Mouse (Mus musculus) right cerebral cortex, adult 18-20 months (tissue): ENCODE measurements around the gene Olfr267.

Source experiments
- DNase-seq: peaks from one replicate; pipeline ENCODE4 v3.0.0; 2022; ENCODE audit warnings: mixed read lengths

Gene Olfr267

DNA sequence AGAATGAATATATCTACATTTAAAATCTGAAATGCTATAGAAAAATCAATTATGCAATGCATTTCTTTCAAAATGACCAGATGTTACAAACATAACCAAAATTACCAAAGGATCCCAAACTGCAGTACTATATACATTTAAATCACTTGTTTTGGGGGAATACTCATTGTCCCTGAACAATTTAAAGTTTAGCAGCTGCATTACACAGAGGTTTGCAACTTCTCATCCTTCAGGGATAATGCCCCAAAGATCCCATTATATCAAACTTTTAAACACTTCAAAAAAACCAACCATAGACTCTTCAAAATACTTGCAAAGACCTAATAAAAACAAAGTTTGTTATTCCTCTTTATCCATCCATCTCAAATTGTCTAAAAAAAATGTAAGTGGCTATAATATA is at the start of gene Olfr267:
Gene Olfr267 (minus strand): TSS at position 101 of the 400 bp plus-strand sequence.
- no peak for DNase-seq

DNA sequence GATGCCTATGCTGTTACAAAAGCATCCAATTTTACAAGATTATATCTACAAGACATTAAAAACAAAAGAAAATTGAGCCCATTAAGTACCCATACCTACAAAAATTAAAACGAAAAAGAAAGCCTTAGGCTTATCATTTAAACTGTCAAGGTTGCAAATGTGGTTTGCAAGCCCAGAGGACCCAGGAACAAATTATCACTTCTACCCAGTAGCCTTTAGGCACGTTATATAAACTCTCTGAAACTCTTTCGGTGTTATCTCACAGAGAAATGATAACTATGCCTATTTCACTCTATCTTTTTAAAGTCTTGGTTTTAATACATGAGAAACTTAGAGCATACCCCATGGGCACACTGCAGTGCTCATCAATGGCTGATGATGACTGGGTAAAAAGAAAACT is 45.4 kb upstream of the Olfr267 start:
- no peak for DNase-seq

DNA sequence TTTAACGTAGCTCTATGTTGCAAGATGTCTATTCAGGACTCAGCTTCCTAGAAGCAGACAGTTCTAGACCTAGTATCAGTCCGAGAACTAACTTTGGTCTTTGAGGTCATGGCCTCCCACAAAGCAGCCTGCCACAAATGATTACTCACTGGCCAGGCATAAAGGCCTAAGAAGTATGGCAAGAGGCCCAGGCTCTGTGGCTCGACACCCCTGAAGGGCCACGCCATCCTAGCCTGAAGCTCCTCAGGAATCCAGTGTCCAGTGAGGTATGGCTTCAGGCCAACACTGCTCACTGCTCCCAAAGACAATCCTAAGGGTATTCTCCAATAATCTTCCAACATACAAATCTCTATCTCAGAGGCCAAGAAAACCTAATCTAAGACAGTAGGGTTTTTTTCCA is 38.4 kb upstream of the Olfr267 start:
- no peak for DNase-seq

DNA sequence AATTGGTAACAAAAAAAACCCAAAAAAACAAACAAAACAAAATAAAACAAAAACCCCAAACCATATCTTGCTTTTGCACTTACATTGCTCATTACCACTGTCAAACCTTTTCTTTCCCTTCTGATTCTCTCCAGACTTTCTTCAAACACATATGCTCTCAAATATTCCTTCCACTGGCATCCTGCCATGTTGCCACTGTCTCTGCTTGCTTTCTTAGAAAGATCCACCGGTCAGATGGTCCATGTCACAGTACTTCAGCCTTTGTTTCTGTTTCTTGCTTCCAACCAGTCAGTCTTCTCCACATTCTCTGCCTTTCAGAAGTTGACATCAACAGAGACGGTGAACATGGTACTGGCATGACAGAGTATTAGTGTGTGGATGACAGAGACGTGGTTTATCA is 857 bp downstream of the Olfr267 start:
- DNase-seq, result no peak

DNA sequence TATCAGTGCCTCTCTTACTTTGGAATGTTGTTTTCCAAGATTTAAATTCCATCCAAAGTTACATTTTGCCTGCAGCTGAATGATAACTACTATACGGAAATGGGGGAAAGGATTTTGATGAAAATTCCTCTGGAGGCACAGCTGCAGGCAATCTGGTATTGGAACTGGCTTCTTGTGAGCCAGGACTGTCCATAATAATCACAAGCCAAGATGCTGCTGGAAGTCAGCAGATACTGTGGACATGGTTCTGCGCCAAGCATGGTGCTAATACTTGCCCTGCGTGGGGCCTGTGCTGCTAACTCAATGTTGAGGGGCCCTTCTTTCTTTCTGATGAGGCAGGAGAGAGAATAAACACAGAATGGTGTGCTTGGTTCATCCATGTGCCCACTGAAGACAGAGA is 24.1 kb downstream of the Olfr267 start:
- no peak for DNase-seq

DNA sequence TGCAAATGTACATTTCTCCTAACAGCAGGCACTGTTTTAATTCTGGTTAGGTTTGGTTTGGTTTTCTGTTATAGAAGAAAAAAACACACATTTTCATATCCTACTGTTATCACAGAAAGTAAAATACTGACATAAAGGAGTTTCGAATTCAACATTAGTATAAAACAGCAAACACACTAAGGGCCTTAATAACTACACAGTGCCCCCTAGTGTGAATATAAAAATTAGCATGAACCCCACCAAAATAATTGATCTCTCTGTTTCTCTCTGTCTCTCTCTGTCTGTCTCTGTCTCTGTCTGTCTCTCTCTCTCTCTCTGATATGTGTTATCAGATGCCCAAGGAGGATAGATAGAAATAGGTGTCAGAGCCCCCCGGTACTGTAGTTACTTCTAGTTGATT is 38.0 kb downstream of the Olfr267 start:
- no peak for DNase-seq

DNA sequence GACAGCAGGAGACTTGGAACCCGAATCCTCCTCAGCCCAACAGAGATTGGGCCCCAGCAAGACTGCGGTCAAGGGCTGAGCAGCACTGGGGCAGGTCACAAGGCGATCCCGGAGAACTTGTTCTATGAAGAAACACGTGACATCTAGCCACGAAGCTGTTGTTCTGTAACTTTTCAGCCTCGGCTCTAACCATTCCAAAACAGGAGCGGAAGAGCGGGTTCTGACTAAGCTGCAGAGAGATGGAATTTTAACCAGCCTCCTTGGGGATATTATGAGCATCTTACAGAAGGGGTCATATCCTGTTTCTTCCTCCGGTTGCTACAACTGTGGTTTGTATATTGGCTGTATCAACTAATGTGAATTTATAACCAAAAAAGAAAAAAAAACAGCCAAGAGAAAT is 38.4 kb downstream of the Olfr267 start:
- no peak for DNase-seq

DNA sequence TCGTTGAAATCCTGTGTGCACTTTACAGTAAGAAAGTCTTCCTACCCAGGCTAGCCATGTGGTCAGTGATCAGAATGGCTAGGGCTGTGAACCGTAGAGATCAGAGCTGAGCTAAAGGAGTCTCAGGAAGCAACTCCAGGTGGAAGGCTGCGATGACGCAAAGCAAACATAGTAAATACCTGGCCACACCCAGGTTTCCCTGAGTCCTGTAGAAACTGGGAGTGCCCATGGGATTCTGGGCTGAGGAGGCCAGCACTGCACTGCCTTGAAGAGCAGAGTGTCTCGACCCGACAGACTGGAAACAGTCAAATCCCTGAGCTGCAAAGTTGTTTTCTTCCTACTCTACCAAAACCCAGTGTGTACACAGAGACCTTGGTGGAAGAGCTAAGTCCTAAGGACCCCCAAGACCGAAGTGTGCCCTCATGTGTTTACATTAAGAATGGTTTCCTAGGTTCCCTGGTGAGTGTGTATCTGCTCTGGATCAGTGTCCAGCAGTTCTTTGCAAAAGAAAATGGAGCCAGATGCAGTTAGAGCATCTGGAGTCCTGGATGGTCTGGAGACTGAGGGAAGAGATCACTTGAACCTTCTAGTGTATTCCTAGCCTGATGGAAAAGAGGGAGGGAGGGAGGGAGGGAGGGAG is 41.8 kb downstream of the Olfr267 start:
- no peak for DNase-seq

DNA sequence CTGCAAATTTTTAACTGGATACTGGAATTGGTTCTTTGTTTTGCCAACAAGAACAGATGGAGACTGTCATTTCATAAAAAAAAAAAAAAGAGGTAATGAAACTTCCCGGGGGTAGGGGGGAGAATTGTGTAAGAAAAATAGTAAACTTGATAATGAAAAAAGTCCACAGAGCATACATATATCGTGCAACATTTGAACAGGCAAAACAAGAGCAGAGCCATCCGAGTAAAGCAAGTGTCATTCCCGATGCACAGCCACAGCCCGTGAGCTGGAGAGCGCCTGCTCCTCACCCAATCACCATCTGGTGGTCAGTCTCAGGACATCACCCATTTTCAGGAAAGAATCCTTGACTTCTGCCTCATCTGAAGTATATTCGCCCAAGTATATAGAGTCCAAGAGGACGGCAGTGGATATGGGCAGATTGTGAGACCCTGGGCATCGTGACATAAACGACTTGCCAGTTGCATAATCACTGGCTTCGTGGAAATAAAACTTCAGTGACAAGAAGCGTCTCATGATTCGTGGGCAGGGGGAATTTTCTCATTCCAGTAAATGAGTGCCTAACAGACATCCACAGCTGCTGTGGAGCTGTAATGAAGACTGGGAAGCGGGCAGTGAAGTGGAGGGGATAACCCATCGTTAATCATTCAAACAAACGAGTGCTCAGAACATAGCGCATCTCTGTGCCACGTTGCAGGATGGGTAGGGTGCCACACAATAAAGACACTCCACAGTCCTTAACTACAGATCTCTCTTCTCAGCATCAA is 50.5 kb downstream of the Olfr267 start:
- no peak for DNase-seq
